Mouse (Mus musculus) gastrocnemius, adult 8-10 months (tissue): Measurements from ENCODE around the gene Nrip1. TPM values are rescaled to one million over a fixed set of nuclear protein-coding genes. Genes with fewer than 3 reads are reported as not detected.

Experiments
- DNase-seq, 2 experiments: peaks; one replicate each; pipeline ENCODE4 v3.0.0; 2022; ENCODE audit warnings: low spot score in 2 of 2
- total RNA-seq, 4 experiments: library from RNA; stranded (reverse); gene quantifications; 2 replicates each; pipeline ENCODE4 v1.2.4; 2022

Nrip1 gene
- total RNA-seq, 4 experiments from 2014 or later, result 35.9 to 51.9 (median 37.8) TPM

- no peak for DNase-seq
Measured at GRCm38 (mm10) chr16:76316940-76317822, 56.4 kb downstream of the Nrip1 start.

- DNase-seq, result no peak
Measured at GRCm38 (mm10) chr16:76315642-76316041, 58.0 kb downstream of the Nrip1 start.

GRCm38 (mm10) chr16:76314013-76314950, 59.3 kb downstream of the Nrip1 start:
- no peak for DNase-seq

- no peak for DNase-seq
Measured at GRCm38 (mm10) chr16:76312887-76313420, 60.7 kb downstream of the Nrip1 start.

- DNase-seq, result no peak
Measured at GRCm38 (mm10) chr16:76310791-76311190, 62.8 kb downstream of the Nrip1 start.

GRCm38 (mm10) chr16:76310286-76310685, 63.3 kb downstream of the Nrip1 start:
- no peak for DNase-seq

- no peak for DNase-seq
Measured at GRCm38 (mm10) chr16:76309280-76309679, 64.3 kb downstream of the Nrip1 start.

GRCm38 (mm10) chr16:76307039-76307438, 66.6 kb downstream of the Nrip1 start:
- DNase-seq, result no peak

GRCm38 (mm10) chr16:76306446-76306845, 67.2 kb downstream of the Nrip1 start:
- DNase-seq, result no peak

GRCm38 (mm10) chr16:76303436-76303835, 70.2 kb downstream of the Nrip1 start:
- no peak for DNase-seq

GRCm38 (mm10) chr16:76301728-76302050, 71.9 kb downstream of the Nrip1 start:
- DNase-seq, result no peak

GRCm38 (mm10) chr16:76301037-76301727, 72.4 kb downstream of the Nrip1 start:
- DNase-seq, result no peak

GRCm38 (mm10) chr16:76300452-76300851, 73.2 kb downstream of the Nrip1 start:
- no peak for DNase-seq

GRCm38 (mm10) chr16:76299511-76299910, 74.1 kb downstream of the Nrip1 start:
- DNase-seq, result no peak

- DNase-seq, result no peak
Measured at GRCm38 (mm10) chr16:76295322-76295721, 78.3 kb downstream of the Nrip1 start.

GRCm38 (mm10) chr16:76294550-76294949, 79.1 kb downstream of the Nrip1 start:
- DNase-seq, result no peak

GRCm38 (mm10) chr16:76293765-76294463, 79.7 kb downstream of the Nrip1 start:
- no peak for DNase-seq

- DNase-seq, result no peak
Measured at GRCm38 (mm10) chr16:76293176-76293575, 80.5 kb downstream of the Nrip1 start.

GRCm38 (mm10) chr16:76292656-76293055, 81.0 kb downstream of the Nrip1 start:
- DNase-seq, result no peak

- DNase-seq, result no peak
Measured at GRCm38 (mm10) chr16:76291366-76291765, 82.3 kb downstream of the Nrip1 start.

GRCm38 (mm10) chr16:76289495-76289894, 84.1 kb downstream of the Nrip1 start:
- DNase-seq, result no peak
